Mouse (Mus musculus) lung, adult 2 months (tissue): ENCODE measurements around the gene Crip1. TPM values are rescaled to one million over a fixed set of nuclear protein-coding genes. Genes with fewer than 3 reads are reported as not detected.
A peak's percentile ranks its signal among the peaks of the same experiment; 100 is the strongest.

Experiments used
- DNase-seq: peaks from one replicate; pipeline ENCODE4 v3.0.0; 2022
- H3K4me1 ChIP-seq: fragments of 200-500 bp; 2 replicates; pipeline ENCODE4 v1.6.1; 2011; ENCODE audit warnings: low read length; ENCODE audit not compliant: control insufficient read depth, insufficient read depth
- H3K4me3 ChIP-seq: fragments of 200-500 bp; replicated peaks from 2 replicates; pipeline ENCODE3; 2011; ENCODE audit warnings: low read depth, mild to moderate bottlenecking, control low read depth, low read length; ENCODE audit errors: extremely low read depth
- CTCF ChIP-seq: fragments of 200-500 bp; IDR thresholded peaks from 2 replicates; pipeline ENCODE4 v1.5.1; 2011; ENCODE audit warnings: mild to moderate bottlenecking, low read length, control low read depth; ENCODE audit not compliant: insufficient read depth
- POLR2A ChIP-seq: fragments of 200-500 bp; IDR thresholded peaks from 2 replicates; pipeline ENCODE4 v1.6.1; 2011; ENCODE audit warnings: low read depth, mild to moderate bottlenecking, control low read depth, low read length, borderline replicate concordance; ENCODE audit errors: extremely low read depth
- WGBS: fragments of 180-500 bp; shearing (Covaris S2); methylation state at CpG from one replicate; pipeline ENCODE4 v1.1.7; 2018; 5-methylcytosine and 5-hydroxymethylcytosine counted together
- polyA plus RNA-seq: library from polyadenylated mRNA; depleted of rRNA; stranded (reverse); fragments of >200 nt; gene quantifications from 2 replicates; pipeline ENCODE4 v1.2.3, GENCODE M21; 2012; rRNA removed

Crip1 gene
- 746 and 1,492 TPM in 2 replicates for polyA plus RNA-seq

- DNase-seq = peak; percentile 91
- peaks cover 59% of the 10 kb centered on the region for H3K4me1 ChIP-seq
- WGBS = 6% methylated on average over 45 of the region's 45 CpGs
- TF ChIP-seq POLR2A = peak; percentile 41; the same call in 1 of the 2 replicates
- TF ChIP-seq CTCF = peak; percentile 79
- peak within 1 kb of the TSS; percentile 49 for H3K4me3 ChIP-seq
These were observed at the start of gene Crip1 for GRCm38 (mm10) chr12:113146112-113147057. Gene Crip1 (plus strand): TSS chr12:113146316.

GRCm38 (mm10) chr12:113097040-113097439 is 49.1 kb upstream of the Crip1 start:
- WGBS = 84% methylated on average over 5 of the region's 5 CpGs
- DNase-seq = no peak
- TF ChIP-seq CTCF = no peak
- TF ChIP-seq POLR2A = no peak

GRCm38 (mm10) chr12:113097749-113098281 is 48.3 kb upstream of the Crip1 start, which contains the start of gene Mta1:
Gene Mta1 (plus strand): TSS chr12:113098278.
- Histone ChIP-seq H3K4me3 (peak within 1 kb of the TSS; percentile 89), H3K4me1 (peaks cover 6% of the 10 kb centered on the region)
- TF ChIP-seq POLR2A (peak; percentile 26; the same call in 1 of the 2 replicates), CTCF (no peak)
- WGBS = 5% methylated on average over 24 of the region's 53 CpGs
- DNase-seq = peak; percentile 54

More at GRCm38 (mm10) chr12:113097040-113097439, 49.1 kb upstream of the Crip1 start:
- H3K4me3 ChIP-seq = no peak overlapping the region
- H3K4me1 ChIP-seq = peaks cover 6% of the 10 kb centered on the region

GRCm38 (mm10) chr12:113098530-113099151 is 47.5 kb upstream of the Crip1 start:
- H3K4me3 ChIP-seq = peak overlapping the region; percentile 70
- TF ChIP-seq CTCF = no peak
- no peak for TF ChIP-seq POLR2A
- WGBS = 1% methylated on average over 59 of the region's 60 CpGs
- peaks cover 6% of the 10 kb centered on the region for H3K4me1 ChIP-seq
- peak; percentile 38 for DNase-seq

- TF ChIP-seq POLR2A = no peak
- no peak for TF ChIP-seq CTCF
- peaks cover 7% of the 10 kb centered on the region for H3K4me1 ChIP-seq
- DNase-seq = no peak
- no peak overlapping the region for H3K4me3 ChIP-seq
- 28% methylated on average over 6 of the region's 6 CpGs for whole genome bisulfite sequencing
These were observed 46.5 kb upstream of the Crip1 start for GRCm38 (mm10) chr12:113099470-113100237.

- no peak overlapping the region for H3K4me3 ChIP-seq
- TF ChIP-seq POLR2A (no peak), CTCF (no peak)
- WGBS = 55% methylated on average over 5 of the region's 5 CpGs
- no peak for DNase-seq
- peaks cover 7% of the 10 kb centered on the region for H3K4me1 ChIP-seq
These were observed 45.6 kb upstream of the Crip1 start for GRCm38 (mm10) chr12:113100448-113101076.

GRCm38 (mm10) chr12:113101251-113101960 is 44.7 kb upstream of the Crip1 start:
- H3K4me3 ChIP-seq = no peak overlapping the region
- DNase-seq = no peak
- WGBS = 65% methylated on average over 9 of the region's 9 CpGs
- peaks cover 7% of the 10 kb centered on the region for H3K4me1 ChIP-seq
- TF ChIP-seq CTCF = no peak
- no peak for TF ChIP-seq POLR2A

GRCm38 (mm10) chr12:113102461-113102860 is 43.7 kb upstream of the Crip1 start:
- TF ChIP-seq POLR2A = no peak
- TF ChIP-seq CTCF = peak; percentile 72
- Histone ChIP-seq H3K4me3 (no peak overlapping the region), H3K4me1 (peaks cover 16% of the 10 kb centered on the region)
- no peak for DNase-seq
- WGBS = 55% methylated on average over 6 of the region's 6 CpGs
